Mouse (Mus musculus): ENCODE measurements around the gene Dnajb14.
"Not testable (repeated sequence)": the region's sequence is repeated elsewhere in the genome, so short reads cannot be mapped to it uniquely, and the experiment has no call there.

The Dnajb14 gene

DNA sequence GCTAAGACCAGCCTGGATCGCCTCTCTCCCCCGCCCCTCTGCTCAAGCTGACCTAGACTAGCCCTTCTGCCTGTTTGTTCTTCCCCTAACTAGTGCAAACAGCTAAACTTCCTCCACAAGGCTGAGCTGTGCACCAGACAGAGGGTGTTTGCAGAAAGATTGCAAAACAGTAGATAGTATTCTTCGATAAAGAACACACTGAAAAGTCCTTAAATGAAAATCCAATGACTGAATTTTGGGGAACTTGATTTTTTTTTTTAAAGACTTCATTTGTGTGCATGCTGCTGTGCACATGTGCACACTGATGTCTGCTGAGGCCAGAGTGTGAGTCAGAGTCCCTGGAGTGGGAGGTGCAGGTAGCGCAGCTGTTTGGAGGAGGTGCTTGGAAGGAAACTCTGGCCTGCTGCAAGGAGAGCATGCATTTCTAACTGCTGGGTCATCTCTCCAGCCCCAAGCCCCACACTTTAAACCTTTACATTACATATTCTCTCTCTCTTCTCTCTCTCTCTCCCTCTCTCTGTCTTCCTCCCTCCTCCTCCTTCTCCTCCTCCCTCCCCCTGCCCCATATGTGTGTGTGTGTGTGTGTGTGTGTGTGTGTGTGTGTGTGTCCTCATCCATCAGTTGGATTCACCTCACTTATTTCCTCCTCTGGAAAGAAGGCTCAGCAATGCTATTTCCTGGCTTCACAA lies 84.9 kb downstream of the Dnajb14 start:
- no peak for DNase-seq (ENCODE audit: low read depth)

DNA sequence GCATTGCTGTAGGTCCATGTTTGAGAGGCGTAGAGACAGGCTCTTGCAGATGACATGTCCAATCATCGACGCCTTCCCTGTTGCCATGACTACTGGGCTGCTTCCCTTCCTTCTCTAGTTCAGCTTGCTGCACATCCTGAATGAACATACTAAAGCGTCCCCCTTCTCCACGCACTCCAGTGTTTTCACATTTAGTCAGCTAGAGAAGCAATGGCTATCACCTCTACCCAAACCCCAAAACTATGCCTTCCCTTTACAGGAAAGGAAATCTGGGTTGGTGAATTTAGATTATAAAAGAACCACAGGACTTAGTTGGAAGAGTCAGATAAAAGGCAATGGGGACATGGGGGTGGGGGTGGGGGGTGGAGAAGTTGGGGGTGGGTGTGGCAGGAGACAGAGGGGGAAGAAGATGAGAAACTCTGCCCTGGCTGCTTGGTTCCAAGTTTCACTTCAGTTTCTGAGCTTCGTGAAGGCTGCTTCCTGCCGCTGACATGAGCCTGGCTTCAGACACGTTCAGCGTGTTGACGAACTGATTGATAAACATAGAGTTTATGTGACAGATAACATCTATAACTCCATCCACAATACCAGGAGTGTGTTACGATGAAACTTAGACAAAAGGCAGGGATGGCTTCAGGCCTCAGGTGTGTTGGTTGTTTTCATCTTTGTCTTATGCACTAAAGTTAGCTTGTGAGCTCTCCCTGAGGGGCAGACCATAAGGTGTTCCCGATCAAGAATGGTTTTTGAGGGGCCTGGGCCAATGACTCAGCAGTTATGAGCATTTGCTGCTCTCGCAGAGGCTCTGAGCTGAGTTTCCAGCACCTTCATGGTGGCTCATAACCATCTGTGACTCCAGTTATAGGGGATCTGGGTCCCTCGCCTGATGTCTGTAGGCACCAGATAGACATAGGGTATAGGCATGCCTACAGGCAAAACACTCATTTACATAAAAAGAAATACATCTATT lies 85.7 kb downstream of the Dnajb14 start:
- no peak for DNase-seq (ENCODE audit: low read depth)

DNA sequence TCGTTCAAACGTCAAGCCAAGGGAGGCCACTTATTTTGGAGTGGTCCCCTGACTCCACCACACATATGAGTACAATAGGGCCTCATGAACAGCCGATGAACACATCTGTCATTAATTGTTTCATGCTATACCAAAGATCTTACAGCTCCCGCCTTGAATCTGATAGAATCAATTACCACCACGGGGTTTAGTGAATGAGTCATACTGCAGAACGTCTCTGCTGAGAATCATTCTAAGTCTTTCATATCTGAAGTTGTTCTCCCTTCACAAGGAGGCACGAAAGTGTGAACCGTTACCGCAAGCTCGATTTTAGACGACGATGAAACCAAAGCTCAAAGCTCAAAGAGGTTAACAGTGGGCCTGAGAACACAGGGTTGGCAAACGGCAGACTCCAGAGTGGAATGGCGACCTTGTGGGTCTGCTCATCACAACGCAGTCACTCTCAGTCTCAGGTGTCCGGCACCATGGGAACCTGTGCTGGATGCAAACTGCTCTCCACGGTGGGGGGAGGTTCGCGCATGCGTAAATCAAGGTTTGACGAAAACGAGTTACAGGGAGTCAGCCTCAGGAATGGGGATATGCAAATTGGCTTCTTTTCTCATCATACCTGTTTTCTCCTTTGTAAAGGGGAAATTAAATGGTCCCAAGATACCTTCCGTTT lies 86.9 kb downstream of the Dnajb14 start:
- DNase-seq (ENCODE audit: low read depth) = no peak

DNA sequence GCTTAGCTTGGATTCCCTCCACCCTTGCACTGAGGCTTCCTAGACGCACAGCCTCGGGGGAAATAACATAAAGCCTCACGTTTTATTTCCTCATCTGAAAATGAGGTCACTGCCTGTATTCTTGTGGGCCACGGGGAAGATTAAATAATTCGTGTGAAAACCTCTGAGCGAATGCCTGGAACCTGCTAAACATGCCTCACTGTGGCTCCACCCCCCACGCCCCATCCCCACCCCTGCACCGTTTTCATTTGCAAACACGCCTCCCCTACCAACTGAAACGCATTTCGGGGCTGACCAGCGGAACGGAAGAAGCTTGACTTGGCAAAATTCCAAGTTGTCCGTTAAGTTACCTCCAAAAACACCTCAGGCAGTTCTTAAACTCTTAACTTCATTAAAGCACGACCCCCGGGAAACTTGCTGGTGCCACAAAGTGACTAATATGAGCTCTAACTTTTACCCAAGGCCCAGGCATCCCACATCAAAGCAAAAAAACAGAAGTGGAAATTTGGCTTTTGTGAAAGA lies 88.1 kb downstream of the Dnajb14 start:
- DNase-seq (ENCODE audit: low read depth) = no peak

DNA sequence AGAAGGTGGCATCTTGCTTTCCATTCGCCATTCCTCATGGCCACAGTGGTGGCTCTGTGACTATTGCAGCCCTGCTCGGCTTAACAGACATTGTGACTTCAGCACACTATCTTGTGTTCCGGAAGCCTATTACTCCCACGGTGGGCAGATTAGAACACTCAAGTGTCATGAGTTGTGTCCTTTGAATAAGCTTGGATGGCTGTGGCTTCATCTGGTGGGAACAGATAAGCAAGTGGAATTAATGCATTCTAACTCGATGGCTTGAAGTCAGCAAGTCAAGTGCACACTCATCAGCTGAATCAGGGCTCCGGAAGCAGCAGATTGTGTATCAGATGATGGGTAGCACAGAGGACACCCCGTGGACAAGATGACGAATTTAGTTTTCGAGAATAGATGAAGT lies 90.4 kb downstream of the Dnajb14 start:
- peak; percentile 85 for DNase-seq (ENCODE audit: low read depth)

DNA sequence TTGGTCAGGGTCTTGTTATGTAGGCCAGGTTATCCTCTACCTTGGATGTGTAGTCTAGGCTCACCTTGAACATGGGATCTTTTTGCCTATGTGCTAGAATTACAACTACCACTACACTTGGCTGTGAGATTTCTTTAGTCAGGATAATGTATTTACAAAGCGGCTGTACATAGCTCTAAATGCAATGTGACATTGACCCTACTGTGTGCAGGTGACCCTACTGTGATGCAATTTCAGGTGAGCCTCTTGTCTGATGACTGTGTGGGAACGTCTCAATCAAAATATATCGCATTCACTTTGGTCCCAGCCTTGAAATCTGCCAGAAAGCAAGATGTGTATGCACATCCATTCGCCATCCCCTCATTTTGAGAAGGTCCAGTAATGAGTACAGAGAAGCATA lies 90.9 kb downstream of the Dnajb14 start:
- DNase-seq (ENCODE audit: low read depth) = no peak

DNA sequence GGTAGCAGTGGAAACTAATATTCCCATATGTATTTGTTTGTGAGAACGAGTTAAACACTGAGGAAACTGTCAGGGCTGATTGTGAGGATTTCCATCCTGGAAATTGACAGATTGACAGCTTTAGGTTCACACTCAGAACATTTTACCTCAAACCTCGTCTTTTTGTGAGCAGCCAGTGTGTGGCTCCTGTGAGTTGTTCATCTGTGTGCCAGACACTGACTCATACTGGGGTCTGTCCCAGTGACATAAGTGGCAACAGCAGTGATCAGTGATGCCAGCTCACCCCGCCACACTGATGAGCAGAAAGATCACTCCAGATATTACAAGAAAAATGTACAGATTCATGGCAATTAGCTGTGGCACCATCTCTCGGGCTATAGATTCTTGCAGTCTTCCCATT lies 92.0 kb downstream of the Dnajb14 start:
- DNase-seq (ENCODE audit: low read depth) = no peak

DNA sequence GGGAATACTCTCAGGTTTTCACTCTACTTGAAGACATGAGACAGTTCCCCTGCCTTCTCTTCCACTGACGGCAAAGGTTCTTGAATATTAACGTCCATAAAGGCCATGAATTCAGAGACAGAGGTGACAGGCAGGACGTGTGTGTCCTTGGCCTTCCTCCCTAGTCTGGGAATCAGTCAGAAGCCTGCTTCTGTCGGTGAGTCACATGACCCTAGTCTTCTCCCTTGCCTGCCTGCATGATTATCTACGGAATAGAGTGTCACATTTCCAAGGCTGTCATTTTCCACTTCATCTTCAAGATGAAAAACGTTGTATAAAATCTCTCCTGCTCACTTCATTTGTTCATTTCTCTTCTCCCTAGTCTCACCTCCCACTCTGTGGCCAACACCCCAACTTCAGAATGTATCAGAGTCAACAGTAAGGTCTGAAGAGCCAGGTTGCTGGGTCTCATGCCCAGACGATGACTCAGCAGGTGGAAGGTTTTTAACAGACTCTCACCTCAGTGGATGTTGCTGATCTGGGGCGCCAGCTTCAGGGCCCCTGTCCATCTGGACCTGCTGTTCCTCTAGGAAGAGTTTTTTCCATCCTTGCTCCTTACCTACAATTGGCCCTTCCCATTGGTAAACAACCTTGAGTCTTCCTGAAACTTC lies 94.4 kb downstream of the Dnajb14 start:
- no peak for DNase-seq (ENCODE audit: low read depth)

DNA sequence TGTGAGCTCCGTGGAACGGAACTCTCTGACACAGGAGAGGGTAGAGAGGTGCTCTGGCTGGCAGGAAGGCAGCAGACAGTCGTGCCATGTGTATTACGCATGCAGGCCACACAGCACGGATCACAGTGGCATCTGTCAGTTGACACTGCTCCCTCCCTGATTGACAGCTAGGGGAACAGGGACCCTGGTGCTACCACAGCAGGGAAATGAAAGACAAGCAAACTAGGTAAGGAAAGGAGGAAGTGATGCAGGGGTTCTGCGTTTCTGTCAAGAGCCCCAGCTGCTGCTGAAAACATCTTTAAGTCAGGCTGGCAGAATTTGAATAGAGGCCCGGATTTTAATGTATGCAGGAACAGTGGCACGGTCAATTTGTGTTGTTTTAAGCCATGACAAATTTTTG lies 96.0 kb downstream of the Dnajb14 start:
- no peak for DNase-seq (ENCODE audit: low read depth)

DNA sequence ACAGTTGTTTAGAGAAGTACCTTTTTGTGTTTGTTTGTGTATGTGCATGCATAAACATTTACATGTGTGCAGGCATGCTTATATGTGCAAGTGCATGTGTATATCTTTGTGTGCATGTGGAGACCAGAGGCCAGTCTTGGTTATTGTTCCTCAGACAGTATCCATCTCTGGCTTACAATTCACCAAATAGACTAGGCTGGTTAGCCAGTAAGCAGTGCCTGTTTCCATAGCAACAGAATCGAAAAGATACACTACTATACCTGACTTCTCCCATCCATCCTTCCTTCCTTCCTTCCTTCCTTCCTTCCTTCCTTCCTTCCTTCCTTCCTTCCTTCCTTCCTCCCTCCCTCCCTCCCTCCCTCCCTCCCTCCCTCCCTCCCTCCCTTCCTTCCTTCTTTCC lies 96.5 kb downstream of the Dnajb14 start:
- not testable (repeated sequence) for DNase-seq (ENCODE audit: low read depth)

All from c-Kit-positive CD71-positive TER-119-negative erythroid progenitor cells, embryonic 14.5 days (primary cell).